Mouse (Mus musculus): ENCODE measurements around the gene Ccng1.

DNA sequence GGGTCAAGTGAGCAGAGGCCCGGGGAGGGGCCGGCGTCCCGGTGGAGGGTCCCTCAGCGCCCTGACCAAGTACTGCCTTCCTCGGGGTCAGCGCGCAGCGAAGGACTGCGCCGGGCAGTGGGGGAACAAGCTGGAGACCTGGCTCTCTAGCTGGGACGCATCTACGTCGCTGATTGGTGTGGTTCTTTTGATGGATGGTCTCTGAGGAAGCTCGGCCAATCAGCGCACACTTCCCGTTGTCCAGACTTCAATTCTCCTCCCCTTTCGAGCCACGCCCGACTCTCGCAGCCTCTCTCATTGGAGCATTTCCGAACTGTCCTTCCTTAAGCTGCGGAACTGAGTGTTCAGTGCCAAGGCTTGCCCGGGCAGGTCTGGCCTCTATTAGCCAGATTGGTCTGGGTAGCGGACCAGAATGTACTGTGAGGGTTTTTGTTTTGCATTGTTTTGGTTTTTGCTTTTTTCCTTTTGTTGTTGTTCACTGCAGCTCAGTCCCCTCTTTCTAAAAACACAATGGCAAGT, at the start of gene Ccng1:
- TF ChIP-seq POLR2A (IDR thresholded peaks at IDR 0.05; ENCODE audit: control insufficient read depth, low read depth, low read length): peak; percentile 82
- no peak for TF ChIP-seq CTCF (IDR thresholded peaks at IDR 0.05; ENCODE audit: control insufficient read depth, insufficient read depth, insufficient replicate concordance, low read depth, low read length)

Data from testis, adult 2 months (tissue).